Mouse (Mus musculus) hindbrain, embryonic 11.5 days (tissue): ENCODE data around the gene Fam53b. TPM values are rescaled to one million over a fixed set of nuclear protein-coding genes. Genes with fewer than 3 reads are reported as not detected.

Experiments used
- ATAC-seq: fragments of 200-750 bp; cut with Nextera tagmentation; 2 replicates; pipeline ENCODE4 v1.8.0; 2017; ENCODE audit warnings: mild to moderate bottlenecking, moderate TSS enrichment, moderate library complexity; ENCODE audit not compliant: low FRiP score
- DNase-seq: peaks from one replicate; pipeline ENCODE4 v3.0.0-alpha.2; 2015; ENCODE audit warnings: low spot score
- H3K27ac ChIP-seq: fragments of 300-500 bp; sonication (generic); 2 replicates; pipeline ENCODE4 v1.5.1; 2014; ENCODE audit warnings: mild to moderate bottlenecking, low read depth, low read length
- H3K27me3 ChIP-seq: fragments of 300-500 bp; sonication (generic); 2 replicates; pipeline ENCODE4 v1.6.1; 2014; ENCODE audit warnings: mild to moderate bottlenecking, low read length, moderate library complexity, mixed read lengths; ENCODE audit not compliant: control insufficient read depth, insufficient read depth
- H3K36me3 ChIP-seq: fragments of 300-500 bp; sonication (generic); 2 replicates; pipeline ENCODE4 v1.6.1; 2014; ENCODE audit warnings: mild to moderate bottlenecking, low read length, moderate library complexity, mixed read lengths; ENCODE audit not compliant: control insufficient read depth, insufficient read depth
- H3K4me1 ChIP-seq: fragments of 300-500 bp; sonication (generic); replicated peaks from 2 replicates; pipeline ENCODE4 v1.6.1; 2014; ENCODE audit warnings: low read length, mixed read lengths; ENCODE audit not compliant: control insufficient read depth, insufficient read depth
- H3K4me2 ChIP-seq: fragments of 300-500 bp; sonication (generic); replicated peaks from 2 replicates; pipeline ENCODE4 v1.6.1; 2014; ENCODE audit warnings: mild to moderate bottlenecking, low read depth, low read length
- H3K4me3 ChIP-seq: fragments of 300-500 bp; sonication (generic); 2 replicates; pipeline ENCODE4 v1.5.1; 2014; ENCODE audit warnings: low read depth, low read length
- H3K9ac ChIP-seq: fragments of 300-500 bp; sonication (generic); 2 replicates; pipeline ENCODE4 v1.6.1; 2014; ENCODE audit warnings: low read depth, low read length
- H3K9me3 ChIP-seq: fragments of 300-500 bp; sonication (generic); 2 replicates; pipeline ENCODE4 v1.6.1; 2016; ENCODE audit warnings: low read length; ENCODE audit not compliant: control insufficient read depth
- WGBS: fragments of 180-500 bp; shearing (Covaris S2); extraction: QIAGEN DNeasy Blood & Tissue Kit; methylation state at CpG from one replicate; pipeline ENCODE4 v1.1.7; 2014; 5-methylcytosine and 5-hydroxymethylcytosine counted together
- polyA plus RNA-seq: library from polyadenylated mRNA; unstranded; fragments of >200 nt; fragmentation: Nextera tagmentation; extraction: Ambion mirVana; gene quantifications from 2 replicates; pipeline ENCODE4 v1.2.1, GENCODE M21; 2014

Gene Fam53b
- polyA plus RNA-seq, 1 experiment from 2014 or later = 16.9 TPM

- ATAC-seq (no peak), DNase-seq (no peak)
- H3K9me3 ChIP-seq = no peaks in the 10 kb centered on the region
- 97% methylated on average over 1 of the region's 1 CpGs for WGBS
- 0 out of 2 replicates have a peak, but pooled peaks cover 2% of the 10 kb centered on the region for H3K36me3 ChIP-seq
- no peak overlapping the region for H3K9ac ChIP-seq
- no peaks in the 10 kb centered on the region for H3K27me3 ChIP-seq
- no peak overlapping the region for H3K4me3 ChIP-seq
- H3K4me2 ChIP-seq = no peak overlapping the region
- H3K27ac ChIP-seq = no peak overlapping the region
- H3K4me1 ChIP-seq = no peaks in the 10 kb centered on the region
Measured at GRCm38 (mm10) chr7:132842455-132842854, 28.8 kb upstream of the Fam53b start.

GRCm38 (mm10) chr7:132841287-132841686, 27.6 kb upstream of the Fam53b start:
- ATAC-seq = no peak
- 81% methylated on average over 5 of the region's 5 CpGs for WGBS
- H3K36me3 ChIP-seq = no peaks in the 10 kb centered on the region
- H3K9ac ChIP-seq = no peak overlapping the region
- H3K27ac ChIP-seq = no peak overlapping the region
- no peak overlapping the region for H3K4me2 ChIP-seq
- DNase-seq = no peak
- H3K4me3 ChIP-seq = no peak overlapping the region
- H3K9me3 ChIP-seq = no peaks in the 10 kb centered on the region
- no peaks in the 10 kb centered on the region for H3K27me3 ChIP-seq
- H3K4me1 ChIP-seq = no peaks in the 10 kb centered on the region

GRCm38 (mm10) chr7:132830955-132831354, 17.3 kb upstream of the Fam53b start:
- H3K36me3 ChIP-seq = 0 out of 2 replicates have a peak, but pooled peaks cover 3% of the 10 kb centered on the region
- ATAC-seq (no peak), DNase-seq (no peak)
- no peaks in the 10 kb centered on the region for H3K9me3 ChIP-seq
- no peaks in the 10 kb centered on the region for H3K4me1 ChIP-seq
- no peak overlapping the region for H3K27ac ChIP-seq
- H3K27me3 ChIP-seq = no peaks in the 10 kb centered on the region
- H3K4me3 ChIP-seq = no peak overlapping the region
- 92% methylated on average over 4 of the region's 4 CpGs for WGBS
- no peak overlapping the region for H3K9ac ChIP-seq
- no peak overlapping the region for H3K4me2 ChIP-seq

GRCm38 (mm10) chr7:132824346-132825022, 10.8 kb upstream of the Fam53b start:
- Histone ChIP-seq H3K4me2 (no peak overlapping the region), H3K4me1 (no peaks in the 10 kb centered on the region), H3K4me3 (no peak overlapping the region), H3K9me3 (no peaks in the 10 kb centered on the region), H3K36me3 (0 out of 2 replicates have a peak, but pooled peaks cover 3% of the 10 kb centered on the region), H3K27ac (no peak overlapping the region), H3K9ac (no peak overlapping the region), H3K27me3 (no peaks in the 10 kb centered on the region)
- ATAC-seq (no peak), DNase-seq (no peak)
- 24% methylated on average over 1 of the region's 1 CpGs for WGBS

- no peaks in the 10 kb centered on the region for H3K4me1 ChIP-seq
- H3K27ac ChIP-seq = no peak overlapping the region
- no peak overlapping the region for H3K4me3 ChIP-seq
- H3K9ac ChIP-seq = no peak overlapping the region
- no peak overlapping the region for H3K4me2 ChIP-seq
- H3K27me3 ChIP-seq = no peaks in the 10 kb centered on the region
- 0 out of 2 replicates have a peak, but pooled peaks cover 3% of the 10 kb centered on the region for H3K36me3 ChIP-seq
- DNase-seq = no peak
- H3K9me3 ChIP-seq = no peaks in the 10 kb centered on the region
- ATAC-seq = no peak
Measured at GRCm38 (mm10) chr7:132823832-132824231, 10.1 kb upstream of the Fam53b start.

- no peak overlapping the region for H3K4me3 ChIP-seq
- H3K36me3 ChIP-seq = no peaks in the 10 kb centered on the region
- no peak overlapping the region for H3K9ac ChIP-seq
- H3K27me3 ChIP-seq = no peaks in the 10 kb centered on the region
- no peak overlapping the region for H3K4me2 ChIP-seq
- H3K9me3 ChIP-seq = no peaks in the 10 kb centered on the region
- H3K4me1 ChIP-seq = no peaks in the 10 kb centered on the region
- no peak for ATAC-seq
- 80% methylated on average over 3 of the region's 3 CpGs for whole genome bisulfite sequencing
- no peak overlapping the region for H3K27ac ChIP-seq
- DNase-seq = no peak
Measured at GRCm38 (mm10) chr7:132820692-132821091, 7.0 kb upstream of the Fam53b start.

GRCm38 (mm10) chr7:132817056-132817455, 3.4 kb upstream of the Fam53b start:
- Histone ChIP-seq H3K27me3 (no peaks in the 10 kb centered on the region), H3K9me3 (no peaks in the 10 kb centered on the region), H3K4me2 (no peak overlapping the region), H3K4me3 (no peak overlapping the region), H3K27ac (no peak overlapping the region), H3K4me1 (no peaks in the 10 kb centered on the region), H3K36me3 (no peaks in the 10 kb centered on the region), H3K9ac (no peak overlapping the region)
- DNase-seq (no peak), ATAC-seq (no peak)
- WGBS = 87% methylated on average over 6 of the region's 6 CpGs

- Histone ChIP-seq H3K9me3 (no peaks in the 10 kb centered on the region), H3K36me3 (no peaks in the 10 kb centered on the region), H3K9ac (no peak overlapping the region), H3K4me2 (no peak overlapping the region), H3K4me3 (no peak overlapping the region), H3K27ac (no peak overlapping the region), H3K27me3 (no peaks in the 10 kb centered on the region), H3K4me1 (no peaks in the 10 kb centered on the region)
- DNase-seq (no peak), ATAC-seq (no peak)
- 71% methylated on average over 2 of the region's 2 CpGs for WGBS
Measured at GRCm38 (mm10) chr7:132816528-132816927, 2.8 kb upstream of the Fam53b start.

- H3K9me3 ChIP-seq = no peaks in the 10 kb centered on the region
- DNase-seq (no peak), ATAC-seq (no peak)
- H3K4me3 ChIP-seq = no peak overlapping the region
- no peaks in the 10 kb centered on the region for H3K36me3 ChIP-seq
- 64% methylated on average over 5 of the region's 5 CpGs for WGBS
- H3K27me3 ChIP-seq = no peaks in the 10 kb centered on the region
- H3K27ac ChIP-seq = no peak overlapping the region
- H3K9ac ChIP-seq = no peak overlapping the region
- H3K4me1 ChIP-seq = peaks cover 5% of the 10 kb centered on the region; the same call in 1 of the 2 replicates
- no peak overlapping the region for H3K4me2 ChIP-seq
Measured at GRCm38 (mm10) chr7:132815081-132815480, 1.4 kb upstream of the Fam53b start.
